Mouse (Mus musculus) T-cell, adult 2 months (primary cell): ENCODE data around the gene Filip1.

Experiments
- DNase-seq: peaks from one replicate; pipeline ENCODE4 v3.0.0; 2022; ENCODE audit warnings: low spot score

Filip1 gene

DNA sequence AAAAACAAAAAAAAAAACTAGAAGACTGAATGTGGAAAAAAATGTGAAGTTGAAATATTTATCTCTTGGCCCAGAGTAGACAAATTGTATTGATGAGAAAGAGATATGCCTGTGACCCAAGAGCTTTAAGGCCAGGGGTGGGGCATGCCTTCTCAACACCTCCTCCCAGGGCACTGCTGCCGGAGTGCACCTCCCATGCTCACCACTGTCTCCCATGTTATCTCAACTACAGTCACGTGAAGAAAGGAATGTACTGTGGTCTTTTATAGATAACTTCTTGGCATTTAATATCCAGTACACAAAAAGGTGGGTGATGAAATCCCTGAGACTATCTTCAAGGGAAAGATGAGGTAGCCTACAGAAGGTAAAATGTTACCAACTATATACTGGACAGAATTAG, 64.7 kb downstream of the Filip1 start:
- no peak for DNase-seq

DNA sequence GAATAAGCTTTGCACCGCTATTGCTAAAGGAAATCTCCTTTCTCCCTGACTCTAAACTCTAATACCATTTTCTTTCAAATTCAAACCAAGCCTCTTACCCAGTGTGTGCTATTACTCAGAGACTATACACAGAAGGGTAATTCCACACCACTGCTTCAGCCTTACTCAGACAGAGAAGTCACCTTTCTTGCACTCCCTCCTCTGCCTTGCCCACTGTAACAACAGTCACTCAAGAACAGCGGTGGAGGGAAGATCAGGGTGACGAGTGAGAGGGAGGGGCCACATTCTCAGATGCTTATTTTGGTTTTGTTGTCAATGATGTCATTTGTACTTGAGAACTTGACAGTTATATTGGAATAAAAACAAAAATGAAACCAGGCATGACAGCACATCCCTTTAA, 65.2 kb downstream of the Filip1 start:
- DNase-seq: no peak

DNA sequence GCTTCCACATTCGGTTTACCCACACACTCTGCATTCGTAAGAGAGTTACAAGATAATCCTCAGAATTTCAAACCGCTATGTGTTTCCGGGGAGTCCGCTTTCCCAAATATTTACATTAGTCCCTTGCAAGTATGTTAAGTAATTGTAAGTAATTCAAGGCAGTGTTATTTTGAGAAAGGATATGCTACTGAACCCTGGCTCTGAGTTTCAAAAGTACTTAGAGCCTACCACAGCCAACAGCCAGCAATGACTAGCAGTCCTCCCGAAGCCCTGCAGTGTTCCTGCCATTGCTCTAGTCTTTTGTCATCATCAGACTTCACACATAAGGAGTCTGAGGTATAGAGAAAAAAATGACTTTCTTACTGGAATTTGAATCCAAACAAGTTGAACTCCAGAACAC, 67.8 kb downstream of the Filip1 start:
- DNase-seq: no peak

DNA sequence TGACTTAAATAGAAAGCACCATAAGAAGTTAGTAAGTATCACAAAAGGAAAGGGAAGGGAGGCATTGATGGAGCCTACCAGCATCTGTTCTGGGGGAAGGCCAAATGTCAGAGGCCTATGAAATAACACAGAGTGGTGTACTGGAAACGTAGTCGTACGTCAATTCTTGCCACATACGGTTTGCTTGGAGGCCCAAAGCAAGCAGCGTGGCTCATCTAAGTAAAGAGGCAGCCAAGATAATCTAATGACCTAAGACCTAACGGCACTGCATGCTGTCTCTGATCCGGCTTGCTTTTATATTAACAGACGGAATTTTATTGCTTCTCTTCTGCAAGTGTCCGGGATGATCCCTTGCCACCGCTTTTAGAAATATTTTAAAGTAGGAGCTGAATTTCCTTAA, 68.7 kb downstream of the Filip1 start:
- no peak for DNase-seq

DNA sequence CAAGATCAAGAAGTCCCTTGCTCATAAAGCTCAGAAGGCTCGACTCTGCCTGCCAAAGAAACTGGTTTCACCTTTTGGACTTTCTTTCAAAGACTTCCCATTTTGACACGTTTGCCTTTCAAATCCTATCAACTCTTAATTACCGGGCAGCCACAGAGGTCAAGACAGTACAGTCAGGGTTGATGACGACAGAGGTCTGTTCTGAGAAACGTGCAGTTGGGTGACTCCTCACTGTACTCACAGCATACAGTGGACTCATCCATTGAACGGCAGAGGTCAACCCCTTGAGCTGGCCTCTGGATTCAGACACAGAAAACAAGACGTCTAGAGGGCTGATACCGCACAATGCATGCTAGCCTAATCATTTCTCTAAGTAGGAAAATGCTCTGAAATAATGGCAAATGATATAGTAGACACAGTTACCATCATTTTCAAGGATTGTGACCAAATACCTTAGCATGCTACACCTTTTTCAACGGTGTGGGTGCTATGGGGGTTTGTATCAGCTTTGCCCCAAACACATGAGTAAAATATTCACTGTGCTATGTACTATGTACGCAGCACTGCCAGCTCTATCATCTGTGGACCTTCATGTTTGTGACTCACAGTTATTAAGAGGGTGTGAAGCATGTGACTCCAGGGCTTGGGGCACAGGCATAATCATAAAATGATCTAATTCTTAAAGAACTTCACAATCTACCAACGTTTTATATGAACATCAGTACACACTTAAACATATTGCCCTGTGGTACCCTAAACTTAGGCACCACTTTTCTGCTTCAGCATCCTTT, 74.0 kb downstream of the Filip1 start:
- no peak for DNase-seq

DNA sequence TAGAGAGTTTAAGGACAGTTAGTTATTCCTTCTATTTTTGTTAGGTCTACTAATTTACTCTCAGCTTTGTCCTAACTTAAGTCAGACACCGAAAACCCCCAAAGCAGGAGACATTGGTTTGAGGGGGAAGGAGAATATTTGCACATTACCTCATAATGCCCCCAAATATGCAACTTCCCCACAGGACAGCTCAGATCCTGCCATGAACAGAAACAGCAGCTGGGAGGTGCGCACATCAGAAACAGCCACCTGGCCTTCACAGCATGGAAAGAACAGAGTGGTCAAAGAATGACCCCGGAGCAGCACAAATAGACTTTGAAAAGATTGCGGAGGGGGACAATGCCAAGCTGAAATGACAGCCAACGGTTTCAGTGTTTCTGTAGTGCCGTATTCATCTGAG, 75.1 kb downstream of the Filip1 start:
- DNase-seq: no peak

DNA sequence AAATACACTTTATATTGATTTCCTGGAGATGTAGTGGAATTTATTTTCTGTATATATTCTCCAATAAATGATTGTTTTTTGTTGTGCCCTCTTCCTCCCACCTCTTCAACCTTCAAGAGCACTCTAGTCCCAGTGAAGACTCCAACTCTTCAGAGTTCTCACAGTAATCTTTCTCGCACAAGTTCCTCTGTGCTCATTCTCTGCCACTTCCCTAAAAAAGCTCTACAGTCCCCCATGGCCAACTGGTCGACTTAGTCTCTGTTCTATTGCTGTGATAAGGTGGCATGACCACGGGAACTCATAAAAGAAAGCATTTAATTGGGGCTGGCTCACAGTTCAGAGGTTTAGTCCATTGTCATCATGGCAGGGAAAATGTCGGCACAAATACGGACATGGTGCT, 80.1 kb downstream of the Filip1 start:
- no peak for DNase-seq

DNA sequence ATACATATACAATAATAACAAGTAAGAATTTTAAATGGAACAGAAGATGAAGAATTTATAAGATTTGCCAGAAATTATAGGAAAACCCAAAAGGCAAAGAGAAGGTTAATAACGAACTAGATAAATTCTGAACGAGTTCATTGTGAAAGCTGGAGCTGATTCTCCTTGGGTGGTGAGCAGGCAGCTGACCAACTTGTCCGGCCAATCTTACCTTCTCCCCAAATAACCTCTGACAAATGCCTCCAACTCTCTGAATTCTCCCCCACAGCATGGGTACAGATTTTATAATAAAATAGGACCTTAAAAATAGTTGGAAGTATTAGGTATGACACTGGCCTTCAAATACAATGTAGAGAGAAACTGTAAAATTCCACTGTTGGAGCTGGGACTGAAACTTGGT, 84.6 kb downstream of the Filip1 start:
- no peak for DNase-seq

DNA sequence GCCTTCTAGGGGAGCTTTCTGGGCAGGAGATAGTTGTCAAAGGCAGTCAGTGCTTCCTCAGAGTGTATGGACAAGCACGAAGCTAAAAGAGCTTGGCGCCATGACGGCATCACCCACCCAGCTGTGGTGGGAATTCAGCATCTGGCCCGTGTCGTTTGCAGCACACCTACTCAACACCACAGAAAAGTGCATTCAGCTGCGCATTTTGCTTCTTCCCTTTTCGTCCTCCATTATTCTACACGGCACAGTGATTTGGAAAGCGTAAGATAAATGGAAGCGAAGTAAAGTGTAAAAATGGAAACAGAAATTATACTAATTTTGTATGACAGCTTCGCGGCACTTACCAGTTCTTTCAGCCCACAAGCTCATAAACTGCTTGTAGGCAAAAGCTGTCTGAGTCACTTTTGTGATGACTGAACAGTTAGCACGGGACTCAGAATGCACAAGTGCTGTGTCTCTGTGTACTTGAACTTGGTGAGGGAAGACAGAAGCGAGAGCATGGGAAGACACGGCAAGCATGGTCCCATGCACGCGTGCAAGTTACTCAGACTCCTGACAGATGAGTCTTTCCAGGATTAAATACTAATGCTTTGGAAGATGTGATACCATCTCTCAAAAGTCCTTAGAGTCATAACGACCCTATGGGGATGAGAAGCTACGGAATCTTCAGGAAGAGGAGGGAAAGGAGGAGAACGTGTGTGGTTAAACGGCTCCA, 85.3 kb downstream of the Filip1 start:
- no peak for DNase-seq

DNA sequence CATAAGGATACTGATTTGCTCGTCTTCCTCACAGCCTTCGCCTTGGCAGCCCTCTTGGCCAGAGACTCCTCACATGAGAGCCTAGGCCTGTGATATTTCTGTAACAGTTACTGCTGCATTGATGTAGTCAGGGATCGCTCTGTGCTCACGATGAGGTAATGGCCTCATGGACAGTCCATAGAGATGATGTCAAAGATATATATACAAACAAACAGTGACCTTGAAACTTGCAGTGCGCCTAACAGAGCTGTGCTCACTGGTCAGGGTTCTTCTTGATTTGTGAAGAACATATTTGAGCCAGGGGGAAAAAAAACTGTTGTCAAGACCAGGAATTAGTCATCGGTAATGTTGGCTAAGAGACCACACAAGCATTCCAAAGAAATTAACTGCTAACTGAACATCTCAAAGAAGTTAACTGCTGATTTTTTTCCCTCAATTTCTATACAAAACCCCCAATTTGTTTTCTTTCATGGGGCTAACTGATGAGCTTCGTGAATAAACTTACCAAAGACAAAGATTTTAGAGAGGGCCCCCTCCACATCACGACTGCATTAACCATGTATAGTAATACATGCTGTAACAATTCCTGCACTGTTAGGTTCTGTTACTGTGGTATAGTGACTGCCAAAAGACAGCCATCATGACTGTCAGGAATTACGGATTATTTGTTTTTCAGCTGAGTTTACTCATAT, 86.0 kb downstream of the Filip1 start:
- no peak for DNase-seq

DNA sequence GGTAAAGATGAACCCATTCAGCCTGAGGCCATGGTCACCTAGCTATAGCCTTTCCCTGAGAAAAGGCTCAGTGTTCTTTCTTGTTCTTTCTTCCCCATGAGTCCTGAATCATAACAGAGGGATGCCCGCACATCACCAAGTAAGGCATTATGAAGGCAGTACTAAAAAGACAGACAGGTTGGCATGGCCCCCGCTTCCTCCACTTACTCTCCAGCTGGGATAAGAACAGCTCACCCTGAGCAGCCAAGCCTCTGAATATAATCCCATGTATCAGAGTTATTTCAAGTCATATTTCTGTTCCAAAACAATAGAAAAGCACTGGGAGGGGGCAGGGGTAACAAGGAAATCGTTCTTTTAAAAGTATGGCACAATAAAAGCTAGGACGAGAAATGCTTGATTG, 86.7 kb downstream of the Filip1 start:
- no peak for DNase-seq

DNA sequence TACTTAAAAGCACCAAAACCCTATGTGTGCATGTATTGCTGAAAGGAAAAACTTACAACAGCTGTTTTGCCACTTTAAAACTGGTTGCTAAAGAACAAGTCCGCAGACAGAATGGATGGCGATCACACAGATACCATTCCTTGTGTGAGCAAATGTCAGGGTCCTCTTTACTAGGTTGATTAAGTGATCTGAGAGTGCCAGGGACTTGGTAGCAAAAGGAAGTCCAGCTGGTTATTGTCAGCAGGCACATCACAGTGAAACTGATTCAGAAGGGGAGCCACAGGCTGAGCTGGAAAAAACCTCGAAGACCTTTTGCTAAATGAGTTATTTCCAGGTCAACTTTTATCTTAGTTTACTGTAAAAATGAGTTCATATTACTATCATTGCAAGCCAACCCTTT, 89.4 kb downstream of the Filip1 start:
- DNase-seq: no peak

DNA sequence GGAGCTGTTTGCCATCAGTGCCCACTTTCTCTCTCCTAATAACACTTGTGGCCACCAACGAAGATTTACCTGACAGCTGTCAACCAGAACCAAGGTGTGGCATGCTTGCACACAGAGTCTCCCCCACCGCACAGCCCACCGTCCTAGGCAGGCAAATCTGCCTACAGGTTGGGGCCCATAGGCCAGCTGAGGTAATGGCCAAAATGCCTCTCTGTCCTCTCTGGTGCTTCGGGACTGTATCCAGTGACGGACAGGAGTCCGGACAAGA, 90.2 kb downstream of the Filip1 start:
- DNase-seq: no peak

DNA sequence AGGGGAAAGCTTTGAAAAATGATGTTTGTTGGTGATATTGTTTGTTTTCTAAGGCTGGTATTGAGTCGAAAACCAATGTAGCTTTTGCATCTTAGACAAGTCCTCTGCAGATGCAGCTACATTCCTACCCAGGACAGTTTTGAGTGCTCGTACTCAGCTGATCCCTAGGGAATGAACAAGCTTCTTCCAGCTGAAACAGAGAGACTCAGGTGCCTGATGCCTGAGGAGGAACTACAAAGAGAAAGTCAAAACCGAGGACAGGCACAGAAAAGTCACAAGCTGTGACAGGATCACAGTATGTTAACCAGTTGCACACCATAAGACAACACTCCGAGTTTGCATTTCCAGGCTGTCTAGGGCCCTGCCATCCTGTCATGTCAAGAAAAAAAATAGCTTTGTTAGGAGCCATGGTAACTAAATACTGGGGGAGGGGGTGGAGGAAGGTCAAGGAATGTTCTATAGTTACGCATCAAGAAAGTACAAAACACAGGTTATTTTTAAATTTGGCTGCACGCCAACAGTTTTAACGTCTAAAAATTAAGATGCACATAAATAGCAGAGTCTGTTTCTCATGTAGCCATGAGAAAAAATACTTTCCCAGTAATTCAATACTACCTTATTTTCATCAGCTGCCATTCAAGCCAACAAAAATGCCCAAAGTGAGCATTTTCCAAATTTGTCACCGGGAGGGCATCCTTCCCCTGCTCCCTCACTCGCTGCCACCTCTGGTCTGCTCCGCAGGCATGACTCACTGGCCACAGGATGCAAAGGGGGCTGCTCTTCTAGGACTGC, 90.8 kb downstream of the Filip1 start:
- DNase-seq: no peak

DNA sequence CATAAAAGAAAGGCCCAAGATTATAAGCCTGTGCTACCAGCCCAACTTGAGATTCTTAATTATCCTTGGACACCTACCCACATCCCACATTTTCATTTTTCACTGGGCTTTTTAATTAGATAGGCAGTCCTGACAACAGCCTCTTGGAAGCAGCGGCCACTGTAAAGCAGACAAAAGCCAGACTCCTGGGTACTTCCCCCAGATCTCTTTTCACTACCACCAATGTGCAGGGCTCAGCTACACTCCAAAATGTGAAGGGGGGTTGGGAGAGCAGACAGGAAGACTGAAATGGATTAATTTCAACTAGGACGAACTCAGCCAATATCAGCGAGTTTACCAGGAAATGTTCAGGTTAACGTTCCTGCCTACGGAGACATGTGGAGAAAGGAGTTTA, 92.1 kb downstream of the Filip1 start:
- no peak for DNase-seq

DNA sequence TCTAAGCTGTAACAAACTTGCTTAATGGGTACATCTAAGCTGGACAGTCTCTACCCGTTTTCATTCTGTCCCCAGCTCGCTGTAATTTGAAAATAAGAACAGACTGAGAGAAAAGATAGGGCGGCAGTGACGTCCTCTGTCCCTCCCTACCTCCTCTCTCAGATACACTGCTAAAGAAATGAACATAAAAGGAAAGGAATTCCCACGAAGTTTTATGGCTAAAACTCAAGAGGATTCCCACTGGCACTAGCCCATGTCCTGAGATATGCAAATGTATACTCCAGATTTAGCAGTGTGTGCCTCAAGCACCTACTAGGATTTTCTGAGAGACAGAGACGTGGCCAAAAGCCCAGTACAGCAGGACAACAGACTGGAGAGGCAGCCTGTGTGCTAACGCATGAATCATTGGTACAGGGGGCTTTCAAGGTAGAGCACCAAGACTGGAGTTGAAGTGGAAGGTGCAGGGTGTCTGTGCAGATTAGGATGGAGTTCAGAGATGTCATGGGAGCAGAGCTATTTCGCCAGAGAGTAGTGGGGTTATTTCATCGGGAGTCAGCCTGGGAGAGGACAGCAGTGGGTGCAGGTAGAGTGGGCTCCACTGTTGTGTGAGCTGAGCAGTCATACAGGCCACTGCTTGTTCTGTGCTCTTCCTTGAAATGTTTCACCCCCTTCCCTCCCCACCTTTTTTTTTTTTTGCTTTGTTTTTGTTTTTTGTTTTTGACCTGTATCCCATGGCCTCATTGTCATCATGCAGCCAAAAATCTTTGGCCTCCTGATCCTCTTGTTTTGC, 92.7 kb downstream of the Filip1 start:
- DNase-seq: no peak

DNA sequence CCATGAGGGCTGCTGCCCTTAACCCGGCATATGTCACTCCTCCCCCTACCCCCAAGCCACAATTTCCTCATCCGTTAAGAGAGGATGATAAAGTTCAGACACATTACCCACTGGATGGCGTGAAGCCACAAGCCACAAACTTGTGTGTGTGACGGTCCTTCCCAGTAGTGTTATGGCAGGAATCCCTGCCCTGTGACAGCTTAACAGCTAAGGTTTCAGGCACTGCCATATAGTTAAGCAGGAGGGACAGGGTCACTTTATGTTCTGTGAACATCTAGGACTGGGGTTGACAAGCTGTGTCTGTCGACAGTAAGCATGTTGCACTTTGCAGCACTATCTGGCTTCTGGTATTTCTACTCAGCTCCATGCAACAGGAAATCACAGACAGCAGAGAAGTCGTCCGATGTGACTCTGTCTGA, 93.3 kb downstream of the Filip1 start:
- DNase-seq: peak; percentile 49

DNA sequence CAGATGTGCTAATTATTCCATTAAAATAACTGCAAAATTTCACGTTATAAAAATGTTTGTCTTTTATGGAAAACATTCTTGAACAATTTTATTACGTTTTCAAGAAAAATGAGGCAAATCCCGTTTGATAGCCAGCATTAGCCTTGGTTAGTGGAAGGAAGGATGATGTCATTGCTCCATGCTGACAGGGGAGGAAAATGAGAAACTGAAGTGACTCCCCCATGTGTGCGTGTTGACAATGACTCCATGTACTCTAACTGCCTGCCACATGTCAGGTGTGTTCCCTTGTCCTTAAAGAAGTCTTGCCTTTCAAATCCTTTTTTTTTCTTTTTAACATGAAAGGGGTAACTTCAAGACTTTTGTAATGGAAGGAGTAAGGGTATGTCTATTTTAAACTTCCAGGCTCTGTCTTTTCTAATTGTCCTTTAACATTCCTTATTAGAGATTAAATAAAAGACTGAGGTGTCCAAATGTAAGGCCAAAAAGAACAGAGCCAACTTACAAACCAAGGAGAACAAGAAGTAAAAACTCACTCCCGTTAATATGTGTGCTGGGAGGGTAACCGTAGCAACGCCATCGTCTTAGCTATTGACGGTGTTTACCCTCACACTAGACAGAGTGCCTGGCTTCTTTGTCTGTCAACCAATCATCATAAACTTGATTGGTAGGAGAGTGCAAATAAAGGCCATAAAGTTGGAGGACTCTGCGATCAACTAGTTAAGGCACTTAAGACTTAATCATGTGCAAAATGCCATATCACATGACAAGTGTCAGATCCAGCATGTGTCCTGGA, 94.1 kb downstream of the Filip1 start:
- DNase-seq: no peak

DNA sequence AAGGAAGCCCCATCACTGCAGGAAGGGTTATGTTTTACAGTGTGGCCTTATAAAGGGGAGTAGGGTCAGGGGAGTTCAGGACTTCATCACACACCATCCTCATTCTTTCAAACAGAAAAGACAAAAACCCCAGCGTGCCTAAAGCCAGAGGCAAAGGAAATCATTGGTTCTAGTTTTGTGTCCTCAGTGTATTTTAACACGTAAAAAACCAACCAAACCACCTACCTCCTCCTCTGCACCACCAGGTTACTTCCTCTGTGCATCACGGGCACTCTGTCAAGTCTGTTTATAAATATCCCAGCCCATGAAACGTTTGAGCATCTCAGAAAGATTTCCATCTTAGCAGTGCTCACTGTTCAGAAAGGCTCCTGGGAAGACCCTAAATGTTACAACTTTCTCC, 98.4 kb downstream of the Filip1 start:
- no peak for DNase-seq

DNA sequence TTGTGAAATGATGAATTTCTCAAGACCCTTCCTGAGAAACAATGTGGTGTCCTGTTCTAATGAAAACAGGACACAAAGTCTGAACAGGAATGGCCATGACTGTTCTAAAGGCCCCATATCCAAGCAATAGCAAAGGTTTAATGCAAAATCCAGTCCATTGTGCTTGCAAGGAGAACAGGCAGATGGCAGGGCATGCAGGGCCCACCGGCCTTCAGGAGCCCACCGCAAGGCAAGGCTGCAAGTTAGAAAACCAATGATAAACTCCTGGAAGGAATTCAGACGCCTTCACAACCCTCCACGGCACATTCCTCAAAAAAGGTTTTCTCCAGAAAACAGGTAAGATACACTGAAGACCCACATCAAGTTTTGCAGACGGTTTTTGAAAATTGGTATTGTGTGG, 99.7 kb downstream of the Filip1 start:
- no peak for DNase-seq

DNA sequence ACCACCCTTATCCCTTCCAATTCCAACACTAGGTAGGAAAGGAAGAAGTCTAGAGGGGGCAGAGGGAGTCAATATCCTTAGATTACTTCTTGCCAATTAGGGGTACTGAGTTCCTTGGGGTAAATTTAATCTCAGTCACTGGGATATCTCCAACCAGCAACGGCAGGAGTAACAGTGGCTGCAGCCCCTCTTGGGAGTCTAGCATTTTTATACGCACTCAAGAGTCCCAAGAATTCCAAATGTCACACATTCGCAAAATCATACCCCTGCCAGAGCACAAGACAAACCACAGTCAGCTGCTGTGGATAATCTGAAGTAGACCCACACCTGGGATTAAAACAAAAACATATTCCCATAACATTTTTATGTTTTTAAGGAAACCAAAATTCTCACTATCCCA, 102.5 kb downstream of the Filip1 start:
- no peak for DNase-seq
